Mouse (Mus musculus) midbrain, postnatal 0 days (tissue): ENCODE data around the gene Alk. TPM values are rescaled to one million over a fixed set of nuclear protein-coding genes. Genes with fewer than 3 reads are reported as not detected.

Experiments used
- ATAC-seq: fragments of 200-750 bp; cut with Nextera tagmentation; 2 replicates; pipeline ENCODE4 v1.8.0; 2017; ENCODE audit warnings: moderate number of reproducible peaks, mild to moderate bottlenecking, moderate TSS enrichment, moderate library complexity; ENCODE audit not compliant: low FRiP score
- DNase-seq: peaks from one replicate; pipeline ENCODE4 v3.0.0-alpha.2; 2015; ENCODE audit warnings: low spot score
- H3K27ac ChIP-seq: fragments of 300-500 bp; sonication (generic); 2 replicates; pipeline ENCODE4 v1.5.1; 2014; ENCODE audit warnings: low read depth, mild to moderate bottlenecking, low read length, mixed read lengths
- H3K27me3 ChIP-seq: fragments of 300-500 bp; sonication (generic); 2 replicates; pipeline ENCODE4 v1.6.1; 2014; ENCODE audit warnings: low read length, control low read depth, mixed read lengths; ENCODE audit not compliant: insufficient read depth
- H3K36me3 ChIP-seq: fragments of 300-500 bp; sonication (generic); 2 replicates; pipeline ENCODE4 v1.6.1; 2014; ENCODE audit warnings: low read length, control low read depth, mixed read lengths; ENCODE audit not compliant: insufficient read depth
- H3K4me1 ChIP-seq: fragments of 300-500 bp; sonication (generic); 2 replicates; pipeline ENCODE4 v1.6.1; 2014; ENCODE audit warnings: mild to moderate bottlenecking, control low read depth, antibody characterized with exemption, low read length, mixed read lengths; ENCODE audit not compliant: insufficient read depth
- H3K4me2 ChIP-seq: fragments of 300-500 bp; sonication (generic); 2 replicates; pipeline ENCODE4 v1.6.1; 2014; ENCODE audit warnings: low read depth, mild to moderate bottlenecking, low read length, mixed read lengths; ENCODE audit not compliant: poor library complexity, severe bottlenecking
- H3K4me3 ChIP-seq: fragments of 300-500 bp; sonication (generic); 2 replicates; pipeline ENCODE4 v1.5.1; 2014; ENCODE audit warnings: low read depth, mild to moderate bottlenecking, low read length, moderate library complexity
- H3K9ac ChIP-seq: fragments of 300-500 bp; sonication (generic); replicated peaks from 2 replicates; pipeline ENCODE4 v1.6.1; 2014; ENCODE audit warnings: mild to moderate bottlenecking, low read length, moderate library complexity, mixed read lengths; ENCODE audit not compliant: poor library complexity, severe bottlenecking
- H3K9me3 ChIP-seq: fragments of 300-500 bp; sonication (generic); 2 replicates; pipeline ENCODE4 v1.6.1; 2016; ENCODE audit warnings: low read length, control low read depth
- CTCF ChIP-seq: IDR thresholded peaks from 2 replicates; pipeline ENCODE4 v1.5.1; 2016; ENCODE audit warnings: antibody characterized with exemption, mild to moderate bottlenecking
- WGBS: fragments of 180-500 bp; shearing (Covaris S2); extraction: QIAGEN DNeasy Blood & Tissue Kit; methylation state at CpG from one replicate; pipeline ENCODE4 v1.1.7; 2014; 5-methylcytosine and 5-hydroxymethylcytosine counted together
- polyA plus RNA-seq: library from polyadenylated mRNA; unstranded; fragments of >200 nt; fragmentation: Nextera tagmentation; extraction: Ambion mirVana; gene quantifications from 2 replicates; pipeline ENCODE4 v1.2.1, GENCODE M21; 2015
- total RNA-seq: library from RNA; depleted of rRNA; stranded (reverse); fragments of >200 nt; gene quantifications from 2 replicates; pipeline ENCODE4 v1.2.3, GENCODE M21; 2014

Gene Alk
- total and polyA plus RNA-seq, 2 experiments from 2014 or later, result 5.2 to 17.6 TPM

DNA sequence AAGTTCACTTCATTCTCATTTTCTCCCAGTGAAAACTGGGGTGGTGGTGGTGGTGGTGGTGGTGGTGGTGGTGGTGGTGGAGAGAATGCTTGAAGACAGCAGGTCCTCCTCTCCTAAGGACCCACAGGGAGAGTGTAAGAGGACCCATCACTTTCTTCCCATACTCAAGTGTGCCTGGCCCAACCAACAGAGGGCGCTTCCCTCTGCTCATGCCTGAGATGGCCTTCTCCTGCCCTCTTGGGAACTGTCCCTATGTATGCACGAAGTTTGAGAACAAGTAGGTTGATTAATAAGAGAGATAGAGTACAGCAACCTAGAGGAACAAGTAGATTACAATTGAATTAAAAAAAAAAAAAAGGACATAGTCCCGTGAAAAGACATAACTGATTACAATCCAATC is 695.3 kb downstream of the Alk start:
- Histone ChIP-seq H3K36me3 (no peaks in the 10 kb centered on the region), H3K27ac (no peak overlapping the region), H3K9ac (no peak overlapping the region), H3K9me3 (no peaks in the 10 kb centered on the region), H3K4me2 (no peak overlapping the region), H3K27me3 (no peaks in the 10 kb centered on the region), H3K4me3 (no peak overlapping the region), H3K4me1 (no peaks in the 10 kb centered on the region)
- DNase-seq (no peak), ATAC-seq (no peak)
- WGBS, result 32% methylated on average over 3 of the region's 3 CpGs
- TF ChIP-seq CTCF, result peak; percentile 59

DNA sequence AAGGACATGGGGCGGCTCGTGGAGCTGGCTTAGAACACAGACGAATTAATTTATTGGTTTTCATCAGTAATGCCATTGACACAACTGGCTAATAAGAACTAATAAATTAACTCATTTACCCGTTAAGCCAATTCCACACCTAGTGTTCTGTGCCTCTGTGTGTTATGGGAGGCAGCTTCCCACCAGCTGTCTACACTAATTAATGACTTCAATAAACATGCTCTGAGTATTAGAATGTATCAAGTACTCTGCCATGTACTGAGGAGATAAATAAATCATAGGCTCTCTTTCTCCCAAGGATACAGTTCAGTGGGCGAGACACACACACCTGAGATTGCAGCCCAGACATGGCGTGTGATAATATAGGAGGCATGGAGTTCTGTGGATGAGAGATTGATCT is 723.1 kb downstream of the Alk start:
- no peak overlapping the region for H3K9ac ChIP-seq
- no peaks in the 10 kb centered on the region for H3K27me3 ChIP-seq
- no peak overlapping the region for H3K27ac ChIP-seq
- no peak overlapping the region for H3K4me3 ChIP-seq
- no peak for DNase-seq
- no peaks in the 10 kb centered on the region for H3K4me1 ChIP-seq
- H3K36me3 ChIP-seq, result no peaks in the 10 kb centered on the region
- 88% methylated on average over 6 of the region's 6 CpGs for WGBS
- no peak for ATAC-seq
- H3K4me2 ChIP-seq, result no peak overlapping the region
- TF ChIP-seq CTCF, result no peak
- no peaks in the 10 kb centered on the region for H3K9me3 ChIP-seq

DNA sequence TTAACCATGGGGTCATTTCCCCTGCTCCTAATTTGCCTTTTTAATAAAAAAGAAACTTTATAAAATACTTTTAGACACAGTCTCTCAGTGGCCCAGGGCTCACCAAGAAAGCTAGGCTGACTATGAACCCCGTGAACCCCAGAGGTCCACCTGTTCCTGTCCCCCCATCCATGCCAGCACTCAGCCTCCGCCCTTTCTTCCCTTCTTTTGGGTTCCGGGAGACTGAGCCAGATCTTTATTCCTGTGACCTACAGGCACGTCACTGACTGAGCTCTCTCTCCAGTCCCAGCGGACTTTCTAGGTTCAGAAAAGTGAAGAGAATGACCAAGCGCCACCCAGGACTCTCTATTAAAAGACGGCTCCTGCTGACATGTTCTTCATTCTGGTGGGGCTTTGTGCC is 728.9 kb downstream of the Alk start:
- Histone ChIP-seq H3K36me3 (no peaks in the 10 kb centered on the region), H3K4me2 (no peak overlapping the region), H3K4me3 (no peak overlapping the region), H3K27me3 (no peaks in the 10 kb centered on the region), H3K27ac (no peak overlapping the region), H3K4me1 (no peaks in the 10 kb centered on the region), H3K9ac (no peak overlapping the region), H3K9me3 (no peaks in the 10 kb centered on the region)
- no peak for ATAC-seq
- no peak for DNase-seq
- TF ChIP-seq CTCF, result no peak
- WGBS, result 71% methylated on average over 7 of the region's 7 CpGs

DNA sequence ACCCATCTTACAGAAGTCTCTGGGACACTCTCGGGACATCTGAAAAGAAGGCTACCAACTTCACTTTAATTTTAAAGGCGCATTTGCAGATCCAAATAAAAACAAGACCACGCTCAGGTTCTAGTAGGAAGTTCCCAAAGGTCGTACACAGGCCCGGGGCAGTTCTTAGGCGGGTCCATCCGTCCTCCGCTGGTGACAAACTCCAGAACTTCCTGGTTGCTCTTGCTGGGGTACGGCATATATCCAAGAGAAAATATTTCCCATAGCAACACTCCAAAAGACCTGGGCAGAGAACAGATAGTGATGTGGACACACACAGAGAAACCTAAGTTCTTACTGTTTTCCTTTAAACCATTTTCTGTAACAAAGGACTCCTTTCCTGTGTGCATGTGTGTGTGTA is 729.6 kb downstream of the Alk start:
- ATAC-seq (no peak), DNase-seq (no peak)
- H3K9ac ChIP-seq, result no peak overlapping the region
- no peak for TF ChIP-seq CTCF
- H3K4me2 ChIP-seq, result no peak overlapping the region
- H3K27ac ChIP-seq, result no peak overlapping the region
- 93% methylated on average over 9 of the region's 9 CpGs for WGBS
- 0 out of 2 replicates have a peak, but pooled peaks cover under 1% of the 10 kb centered on the region for H3K4me1 ChIP-seq
- no peaks in the 10 kb centered on the region for H3K36me3 ChIP-seq
- H3K9me3 ChIP-seq, result no peaks in the 10 kb centered on the region
- H3K4me3 ChIP-seq, result no peak overlapping the region
- H3K27me3 ChIP-seq, result no peaks in the 10 kb centered on the region

DNA sequence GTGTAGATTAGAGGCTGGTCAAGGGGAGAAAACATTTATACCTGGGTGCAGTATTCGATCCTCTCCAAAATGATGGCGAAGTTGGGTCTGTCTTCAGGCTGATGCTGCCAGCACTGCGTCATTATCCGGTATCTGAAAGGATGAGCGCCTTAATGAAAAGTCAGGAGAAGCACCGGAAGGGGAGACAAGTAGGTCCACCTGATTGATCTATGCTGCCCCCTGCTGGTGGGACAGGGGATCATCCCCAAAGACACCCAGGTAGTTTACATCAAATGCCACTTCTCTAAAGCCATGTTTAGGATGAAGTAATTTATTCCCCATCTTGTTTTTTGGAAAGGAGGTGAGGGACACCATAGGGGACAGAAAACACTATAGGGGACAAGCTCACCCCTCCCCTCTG is 730.4 kb downstream of the Alk start:
- H3K27me3 ChIP-seq, result no peaks in the 10 kb centered on the region
- no peak for DNase-seq
- 39% methylated on average over 6 of the region's 6 CpGs for WGBS
- ATAC-seq, result no peak
- TF ChIP-seq CTCF, result peak; percentile 71
- H3K4me2 ChIP-seq, result no peak overlapping the region
- H3K27ac ChIP-seq, result no peak overlapping the region
- H3K4me1 ChIP-seq, result peaks cover 5% of the 10 kb centered on the region; the same call in 1 of the 2 replicates
- H3K36me3 ChIP-seq, result no peaks in the 10 kb centered on the region
- H3K9ac ChIP-seq, result no peak overlapping the region
- H3K9me3 ChIP-seq, result no peaks in the 10 kb centered on the region
- H3K4me3 ChIP-seq, result no peak overlapping the region

DNA sequence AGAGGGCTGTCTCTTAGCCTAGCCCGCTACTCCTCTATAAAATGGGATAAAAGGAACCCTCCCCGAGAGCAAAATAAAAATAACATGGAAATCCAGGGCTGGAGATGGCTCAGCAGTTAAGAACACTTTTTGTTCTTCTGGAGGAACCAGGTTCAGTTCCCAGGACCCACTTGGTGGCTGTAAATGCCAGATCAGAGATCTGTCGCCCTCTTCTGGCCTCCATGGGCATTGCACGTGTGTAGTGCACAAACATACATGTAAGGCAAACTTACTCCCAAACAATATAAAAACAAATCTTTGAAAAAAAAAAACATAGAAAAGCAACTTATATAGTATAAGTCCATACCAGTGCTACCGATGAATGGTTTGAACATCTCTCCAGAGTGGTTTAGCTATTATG is 731.5 kb downstream of the Alk start:
- H3K4me2 ChIP-seq, result no peak overlapping the region
- 66% methylated on average over 5 of the region's 5 CpGs for WGBS
- H3K9me3 ChIP-seq, result no peaks in the 10 kb centered on the region
- peak; percentile 63 for TF ChIP-seq CTCF
- no peak for ATAC-seq
- H3K9ac ChIP-seq, result no peak overlapping the region
- H3K27me3 ChIP-seq, result no peaks in the 10 kb centered on the region
- H3K4me1 ChIP-seq, result peaks cover 5% of the 10 kb centered on the region; the same call in 1 of the 2 replicates
- H3K4me3 ChIP-seq, result no peak overlapping the region
- no peak overlapping the region for H3K27ac ChIP-seq
- no peak for DNase-seq
- no peaks in the 10 kb centered on the region for H3K36me3 ChIP-seq
